Mouse (Mus musculus): ENCODE results near the gene Dnah8. TPM values are rescaled to one million over a fixed set of nuclear protein-coding genes. Genes with fewer than 3 reads are reported as not detected.

The Dnah8 gene
- total and polyA plus RNA-seq, 3 experiments = 15.4 to 143 (median 19.5) TPM

DNA sequence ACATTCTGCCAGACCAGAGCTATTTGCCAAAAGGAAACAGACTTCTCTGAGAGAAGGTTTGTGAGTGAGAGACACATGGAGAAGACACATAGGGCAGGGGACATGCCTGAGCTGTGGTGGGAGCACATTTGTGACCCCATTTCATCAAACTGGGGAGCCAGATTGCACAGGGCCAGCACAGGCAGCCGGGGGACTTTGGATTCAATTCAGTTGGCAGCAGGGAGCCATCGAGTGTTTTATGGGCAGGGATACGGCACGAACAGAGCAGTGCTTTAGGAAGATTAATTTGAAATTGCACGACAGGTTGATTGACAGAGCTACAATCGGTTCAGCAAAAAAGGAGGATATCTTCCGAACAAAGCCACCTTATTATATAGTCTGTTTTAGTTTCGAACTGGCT is 180.8 kb downstream of the Dnah8 start:
- Histone ChIP-seq H3K9ac (ENCODE audit: control insufficient read depth, low read depth, low read length, poor library complexity, severe bottlenecking) (no peak overlapping the region), H3K27me3 (ENCODE audit: control insufficient read depth in 1 of 2, insufficient read depth in 2 of 2, low read length in 2 of 2) (no peaks in the 10 kb centered on the region), H3K27ac (ENCODE audit: control insufficient read depth, low read depth, low read length) (no peak overlapping the region), H3K9me3 (replicated peaks; ENCODE audit: insufficient read depth, low read length) (no peaks in the 10 kb centered on the region), H3K79me2 (ENCODE audit: control insufficient read depth, insufficient read depth, low read length, poor library complexity) (no peaks in the 10 kb centered on the region), H3K4me1 (ENCODE audit: control insufficient read depth in 1 of 2, insufficient read depth in 2 of 2, low read length in 2 of 2) (no peaks in the 10 kb centered on the region), H3K4me3 (ENCODE audit: control insufficient read depth in 1 of 2, insufficient read depth in 1 of 2, low read depth in 2 of 2, low read length in 2 of 2) (no peak overlapping the region), H3K36me3 (ENCODE audit: control insufficient read depth in 1 of 2, insufficient read depth in 2 of 2, low read length in 2 of 2) (no peaks in the 10 kb centered on the region; a peak in 1 of 4 replicates)
- no peak for DNase-seq (ENCODE audit: low read depth, low spot score)
- no peak for TF ChIP-seq CTCF (IDR thresholded peaks at IDR 0.05 in 2 of 3, conservative IDR thresholded peaks at IDR 0.05 in 1 of 3; ENCODE audit: control insufficient read depth in 1 of 3, insufficient read depth in 1 of 3, low read depth in 2 of 3, low read length in 3 of 3, poor library complexity in 1 of 3, severe bottlenecking in 1 of 3)

DNA sequence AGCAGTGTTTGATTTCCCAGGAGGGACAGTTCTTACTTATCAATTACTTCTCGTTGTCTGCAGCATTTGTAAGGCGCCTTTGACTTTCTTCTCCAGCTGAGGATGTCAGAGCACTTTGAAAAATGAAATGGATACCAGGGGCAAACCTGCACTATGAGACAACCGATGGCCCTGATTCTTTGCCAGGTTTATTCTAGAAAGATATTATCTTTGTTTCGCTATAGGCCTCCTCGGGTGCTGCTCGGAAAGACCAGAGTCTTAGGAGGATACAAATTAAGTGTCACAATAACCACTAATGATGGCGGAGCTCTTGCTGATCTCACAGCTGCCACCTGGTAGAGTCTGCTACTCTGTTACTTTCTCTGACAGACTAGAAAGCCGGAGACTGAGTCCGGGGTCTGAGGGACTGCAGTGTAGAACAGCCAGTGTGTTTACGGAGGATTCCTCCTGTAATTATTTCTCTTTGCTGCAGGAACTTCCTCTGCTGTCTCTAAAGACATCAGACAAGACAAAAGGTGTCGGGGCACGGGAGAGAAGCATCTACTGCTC is 181.4 kb downstream of the Dnah8 start:
- Histone ChIP-seq H3K9ac (ENCODE audit: control insufficient read depth, low read depth, low read length, poor library complexity, severe bottlenecking) (no peak overlapping the region), H3K4me3 (ENCODE audit: control insufficient read depth in 1 of 2, insufficient read depth in 1 of 2, low read depth in 2 of 2, low read length in 2 of 2) (no peak overlapping the region), H3K27me3 (ENCODE audit: control insufficient read depth in 1 of 2, insufficient read depth in 2 of 2, low read length in 2 of 2) (no peaks in the 10 kb centered on the region), H3K79me2 (ENCODE audit: control insufficient read depth, insufficient read depth, low read length, poor library complexity) (no peaks in the 10 kb centered on the region), H3K4me1 (ENCODE audit: control insufficient read depth in 1 of 2, insufficient read depth in 2 of 2, low read length in 2 of 2) (no peaks in the 10 kb centered on the region), H3K27ac (ENCODE audit: control insufficient read depth, low read depth, low read length) (no peak overlapping the region), H3K36me3 (ENCODE audit: control insufficient read depth in 1 of 2, insufficient read depth in 2 of 2, low read length in 2 of 2) (no peaks in the 10 kb centered on the region; a peak in 1 of 4 replicates), H3K9me3 (replicated peaks; ENCODE audit: insufficient read depth, low read length) (no peaks in the 10 kb centered on the region)
- no peak for TF ChIP-seq JUND (IDR thresholded peaks at IDR 0.05; ENCODE audit: low read depth, low read length)
- no peak for TF ChIP-seq NRF1 (IDR thresholded peaks at IDR 0.05; ENCODE audit: insufficient read depth, low read depth, low read length, poor library complexity, severe bottlenecking)
- TF ChIP-seq MYC (IDR thresholded peaks at IDR 0.05; ENCODE audit: low read depth, low read length) = no peak
- no peak for TF ChIP-seq ZC3H11A (IDR thresholded peaks at IDR 0.05; ENCODE audit: low read depth, low read length)
- no peak for DNase-seq (ENCODE audit: low read depth, low spot score)

GRCm38 (mm10) chr17:30808866-30809660 is 184.9 kb downstream of the Dnah8 start:
- Histone ChIP-seq H3K79me2 (ENCODE audit: control insufficient read depth, insufficient read depth, low read length, poor library complexity) (no peaks in the 10 kb centered on the region), H3K27ac (ENCODE audit: control insufficient read depth, low read depth, low read length) (no peak overlapping the region), H3K4me1 (ENCODE audit: control insufficient read depth in 1 of 2, insufficient read depth in 2 of 2, low read length in 2 of 2) (no peaks in the 10 kb centered on the region), H3K4me3 (ENCODE audit: control insufficient read depth in 1 of 2, insufficient read depth in 1 of 2, low read depth in 2 of 2, low read length in 2 of 2) (no peak overlapping the region), H3K36me3 (ENCODE audit: control insufficient read depth in 1 of 2, insufficient read depth in 2 of 2, low read length in 2 of 2) (no peaks in the 10 kb centered on the region), H3K27me3 (ENCODE audit: control insufficient read depth in 1 of 2, insufficient read depth in 2 of 2, low read length in 2 of 2) (no peaks in the 10 kb centered on the region), H3K9ac (ENCODE audit: control insufficient read depth, low read depth, low read length, poor library complexity, severe bottlenecking) (no peak overlapping the region), H3K9me3 (replicated peaks; ENCODE audit: insufficient read depth, low read length) (no peaks in the 10 kb centered on the region)
- DNase-seq (ENCODE audit: low read depth, low spot score) = no peak
- no peak for TF ChIP-seq JUND (IDR thresholded peaks at IDR 0.05; ENCODE audit: low read depth, low read length)
- no peak for TF ChIP-seq SMC3 (IDR thresholded peaks at IDR 0.05; ENCODE audit: low read depth, low read length)
- TF ChIP-seq ELF1 (IDR thresholded peaks at IDR 0.05; ENCODE audit: low read depth, low read length) = no peak
- TF ChIP-seq RAD21 (IDR thresholded peaks at IDR 0.05; ENCODE audit: low read depth, low read length) = no peak
- no peak for TF ChIP-seq ZKSCAN1 (IDR thresholded peaks at IDR 0.05; ENCODE audit: low read depth, low read length)
- TF ChIP-seq USF1 (IDR thresholded peaks at IDR 0.05; ENCODE audit: low read depth, low read length) = no peak

All from MEL (cell line).